Mouse (Mus musculus) heart, adult 2 months (tissue): ENCODE measurements at regions not wholly inside any gene's neighbourhood (a gene's known extent, or its start where the extent isn't known, plus 50 kb on each side); places are given as distances from the start of the nearest gene placed in this dataset.

Source experiments
- CTCF ChIP-seq: fragments of 200-600 bp; IDR thresholded peaks from 2 replicates; pipeline ENCODE4 v1.8.1; 2022; ENCODE audit warnings: antibody characterized with exemption, mild to moderate bottlenecking, moderate library complexity
- EP300 ChIP-seq: fragments of 200-500 bp; IDR thresholded peaks from 2 replicates; pipeline ENCODE4 v1.6.1; 2011; ENCODE audit warnings: low read depth, low read length, control low read depth; ENCODE audit not compliant: insufficient read depth
- POLR2A ChIP-seq: fragments of 200-500 bp; IDR thresholded peaks from 2 replicates; pipeline ENCODE4 v1.6.1; 2011; ENCODE audit warnings: mild to moderate bottlenecking, low read depth, low read length, control low read depth; ENCODE audit not compliant: insufficient read depth

DNA sequence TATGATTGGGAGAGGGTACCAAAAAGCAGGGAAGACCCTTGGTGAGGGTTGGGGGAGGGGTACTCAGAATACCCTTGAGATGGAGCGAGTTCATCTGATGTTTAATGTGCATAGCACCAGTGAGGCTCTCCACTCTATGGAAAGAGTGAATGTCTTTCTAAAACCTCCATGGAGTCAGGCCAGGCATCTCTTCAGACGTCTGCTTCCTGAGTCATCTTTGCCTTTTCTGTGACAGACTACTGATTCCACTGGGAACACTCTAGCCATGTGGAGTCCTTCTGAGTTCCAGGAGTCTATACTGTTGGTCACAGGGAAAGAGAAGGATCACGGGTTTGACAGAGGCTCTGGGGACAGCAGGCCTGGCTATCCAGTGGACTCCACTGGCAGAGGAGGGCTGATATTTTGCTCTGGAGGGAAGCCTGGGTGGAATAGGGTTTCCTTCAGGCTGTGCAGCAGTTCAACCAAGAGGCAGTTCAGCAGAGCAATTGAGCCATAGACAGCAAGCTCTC, 169.9 kb downstream of the Bcl2l11 start:
- no peak for TF ChIP-seq POLR2A
- TF ChIP-seq CTCF = no peak
- TF ChIP-seq EP300 = no peak
